Mouse (Mus musculus) E14TG2a.4 (cell line): ENCODE data around the gene Rtkn2.

Experiments
- CTCF ChIP-seq: conservative IDR thresholded peaks from 2 replicates; pipeline ENCODE4 v1.5.1; 2014; ENCODE audit warnings: low read length
- NANOG ChIP-seq: IDR thresholded peaks from 2 replicates; pipeline ENCODE4 v1.6.1; 2014; ENCODE audit warnings: borderline replicate concordance, low read length, mixed read lengths

DNA sequence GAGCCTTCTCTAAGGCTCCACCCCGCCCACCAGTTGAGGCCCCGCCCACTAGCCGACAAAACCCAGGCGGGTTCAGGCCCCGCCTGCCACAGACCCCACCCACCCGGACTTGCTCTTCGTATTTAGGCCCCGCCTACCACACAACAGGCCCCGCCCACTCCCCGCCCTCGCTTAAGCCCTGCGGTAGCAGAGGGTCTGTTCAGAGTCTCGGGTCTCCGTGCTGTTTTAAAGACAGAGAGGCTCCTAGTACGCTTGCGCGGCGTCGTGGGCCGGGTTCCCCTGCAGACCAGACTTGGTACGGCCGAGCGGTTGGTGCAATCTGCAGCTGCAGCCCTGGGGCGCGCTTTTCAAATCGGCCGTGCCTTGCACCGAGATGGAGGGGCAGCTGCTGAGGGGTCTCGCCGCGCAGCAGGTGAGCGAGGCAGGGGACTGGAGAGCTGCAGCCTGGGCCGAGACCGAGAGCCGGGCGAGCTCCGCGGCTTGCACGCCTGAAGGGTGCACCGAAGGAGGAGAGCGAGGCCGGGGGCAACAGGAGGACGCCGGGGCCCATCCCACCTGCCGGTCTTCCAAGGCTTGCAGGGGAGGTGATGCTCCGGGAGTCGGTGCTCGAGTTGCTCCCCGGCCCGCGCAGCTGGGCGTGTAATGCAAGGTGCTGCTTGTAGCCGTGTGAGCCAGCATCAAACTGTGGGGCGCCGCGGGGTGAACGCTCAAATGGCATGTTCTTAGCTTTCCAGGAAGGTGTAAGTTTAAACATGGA lies at the start of gene Rtkn2:
- no peak for TF ChIP-seq CTCF
- TF ChIP-seq NANOG = no peak
